Mouse (Mus musculus) cerebellum, adult (tissue): Measurements from ENCODE around the gene Kiz.
A peak's percentile ranks its signal among the peaks of the same experiment; 100 is the strongest.

Source experiments
- ATAC-seq: cut with Nextera tagmentation; 2 replicates; pipeline ENCODE4 v1.9.2; 2017; ENCODE audit warnings: mild to moderate bottlenecking, moderate library complexity, mixed read lengths; ENCODE audit not compliant: insufficient number of reproducible peaks, low FRiP score, low TSS enrichment

Gene Kiz

GRCm38 (mm10) chr2:146855599-146856039 lies at the start of gene Kiz:
Kiz (plus strand) TSS chr2:146855864.
- ATAC-seq = peak; percentile 95

- ATAC-seq = no peak
Measured at GRCm38 (mm10) chr2:146809706-146810256, 45.9 kb upstream of the Kiz start.

- ATAC-seq = no peak
Measured at GRCm38 (mm10) chr2:146810695-146811094, 45.0 kb upstream of the Kiz start.

GRCm38 (mm10) chr2:146814978-146815377 lies 40.7 kb upstream of the Kiz start:
- ATAC-seq = no peak

- ATAC-seq = no peak
Measured at GRCm38 (mm10) chr2:146819065-146819464, 36.6 kb upstream of the Kiz start.

GRCm38 (mm10) chr2:146823483-146823951 lies 32.1 kb upstream of the Kiz start:
- no peak for ATAC-seq

- ATAC-seq = no peak
Measured at GRCm38 (mm10) chr2:146824043-146824442, 31.6 kb upstream of the Kiz start.

GRCm38 (mm10) chr2:146828006-146828405 lies 27.7 kb upstream of the Kiz start:
- no peak for ATAC-seq

- ATAC-seq = no peak
Measured at GRCm38 (mm10) chr2:146833222-146834063, 22.2 kb upstream of the Kiz start.

GRCm38 (mm10) chr2:146834064-146834313 lies 21.7 kb upstream of the Kiz start:
- ATAC-seq = no peak

- no peak for ATAC-seq
Measured at GRCm38 (mm10) chr2:146834314-146835201, 21.1 kb upstream of the Kiz start.

- ATAC-seq = no peak
Measured at GRCm38 (mm10) chr2:146835241-146835990, 20.2 kb upstream of the Kiz start.

- no peak for ATAC-seq
Measured at GRCm38 (mm10) chr2:146836246-146836645, 19.4 kb upstream of the Kiz start.

GRCm38 (mm10) chr2:146836871-146837550 lies 18.7 kb upstream of the Kiz start:
- ATAC-seq = no peak

- ATAC-seq = no peak
Measured at GRCm38 (mm10) chr2:146837653-146838052, 18.0 kb upstream of the Kiz start.

GRCm38 (mm10) chr2:146838596-146839302 lies 16.9 kb upstream of the Kiz start:
- no peak for ATAC-seq

- no peak for ATAC-seq
Measured at GRCm38 (mm10) chr2:146839303-146840030, 16.2 kb upstream of the Kiz start.

GRCm38 (mm10) chr2:146847863-146848262 lies 7.8 kb upstream of the Kiz start:
- ATAC-seq = no peak
